Mouse (Mus musculus) hindbrain, embryonic 11.5 days (tissue): ENCODE results near the gene Sec24c. TPM values are rescaled to one million over a fixed set of nuclear protein-coding genes. Genes with fewer than 3 reads are reported as not detected.
A peak's percentile ranks its signal among the peaks of the same experiment; 100 is the strongest.

Source experiments
- ATAC-seq: fragments of 200-750 bp; cut with Nextera tagmentation; 2 replicates; pipeline ENCODE4 v1.8.0; 2017; ENCODE audit warnings: mild to moderate bottlenecking, moderate TSS enrichment, moderate library complexity; ENCODE audit not compliant: low FRiP score
- DNase-seq: peaks from one replicate; pipeline ENCODE4 v3.0.0-alpha.2; 2015; ENCODE audit warnings: low spot score
- H3K27ac ChIP-seq: fragments of 300-500 bp; sonication (generic); 2 replicates; pipeline ENCODE4 v1.5.1; 2014; ENCODE audit warnings: mild to moderate bottlenecking, low read depth, low read length
- H3K27me3 ChIP-seq: fragments of 300-500 bp; sonication (generic); 2 replicates; pipeline ENCODE4 v1.6.1; 2014; ENCODE audit warnings: mild to moderate bottlenecking, low read length, moderate library complexity, mixed read lengths; ENCODE audit not compliant: control insufficient read depth, insufficient read depth
- H3K36me3 ChIP-seq: fragments of 300-500 bp; sonication (generic); 2 replicates; pipeline ENCODE4 v1.6.1; 2014; ENCODE audit warnings: mild to moderate bottlenecking, low read length, moderate library complexity, mixed read lengths; ENCODE audit not compliant: control insufficient read depth, insufficient read depth
- H3K4me1 ChIP-seq: fragments of 300-500 bp; sonication (generic); replicated peaks from 2 replicates; pipeline ENCODE4 v1.6.1; 2014; ENCODE audit warnings: low read length, mixed read lengths; ENCODE audit not compliant: control insufficient read depth, insufficient read depth
- H3K4me2 ChIP-seq: fragments of 300-500 bp; sonication (generic); replicated peaks from 2 replicates; pipeline ENCODE4 v1.6.1; 2014; ENCODE audit warnings: mild to moderate bottlenecking, low read depth, low read length
- H3K4me3 ChIP-seq: fragments of 300-500 bp; sonication (generic); 2 replicates; pipeline ENCODE4 v1.5.1; 2014; ENCODE audit warnings: low read depth, low read length
- H3K9ac ChIP-seq: fragments of 300-500 bp; sonication (generic); 2 replicates; pipeline ENCODE4 v1.6.1; 2014; ENCODE audit warnings: low read depth, low read length
- H3K9me3 ChIP-seq: fragments of 300-500 bp; sonication (generic); 2 replicates; pipeline ENCODE4 v1.6.1; 2016; ENCODE audit warnings: low read length; ENCODE audit not compliant: control insufficient read depth
- WGBS: fragments of 180-500 bp; shearing (Covaris S2); extraction: QIAGEN DNeasy Blood & Tissue Kit; methylation state at CpG from one replicate; pipeline ENCODE4 v1.1.7; 2014; 5-methylcytosine and 5-hydroxymethylcytosine counted together
- polyA plus RNA-seq: library from polyadenylated mRNA; unstranded; fragments of >200 nt; fragmentation: Nextera tagmentation; extraction: Ambion mirVana; gene quantifications from 2 replicates; pipeline ENCODE4 v1.2.1, GENCODE M21; 2014

Gene Sec24c
- polyA plus RNA-seq, 1 experiment from 2014 or later = 76.6 TPM

- no peaks in the 10 kb centered on the region for H3K9me3 ChIP-seq
- ATAC-seq (no peak), DNase-seq (no peak)
- H3K4me1 ChIP-seq = no peaks in the 10 kb centered on the region
- 78% methylated on average over 9 of the region's 9 CpGs for WGBS
- H3K36me3 ChIP-seq = no peaks in the 10 kb centered on the region
- H3K9ac ChIP-seq = no peak overlapping the region
- H3K27ac ChIP-seq = no peak overlapping the region
- no peak overlapping the region for H3K4me2 ChIP-seq
- no peaks in the 10 kb centered on the region for H3K27me3 ChIP-seq
- no peak overlapping the region for H3K4me3 ChIP-seq
Measured at GRCm38 (mm10) chr14:20655731-20656130, 18.4 kb upstream of the Sec24c start.

GRCm38 (mm10) chr14:20656361-20656760 is 17.7 kb upstream of the Sec24c start, which contains the start of gene Myoz1:
Gene Myoz1, minus strand, starts transcription at chr14:20656540.
- no peaks in the 10 kb centered on the region for H3K36me3 ChIP-seq
- no peak within 1 kb of the TSS for H3K27ac ChIP-seq
- no peak within 1 kb of the TSS for H3K4me3 ChIP-seq
- H3K9me3 ChIP-seq = no peaks in the 10 kb centered on the region
- no peaks in the 10 kb centered on the region for H3K4me1 ChIP-seq
- no peak for ATAC-seq
- no peak within 1 kb of the TSS for H3K9ac ChIP-seq
- no peak within 1 kb of the TSS for H3K4me2 ChIP-seq
- DNase-seq = no peak
- 41% methylated on average over 11 of the region's 11 CpGs for WGBS
- H3K27me3 ChIP-seq = no peaks in the 10 kb centered on the region

- ATAC-seq (no peak), DNase-seq (peak; percentile 61)
- Histone ChIP-seq H3K4me1 (0 out of 2 replicates have a peak, but pooled peaks cover 2% of the 10 kb centered on the region), H3K36me3 (no peaks in the 10 kb centered on the region), H3K9me3 (no peaks in the 10 kb centered on the region), H3K27me3 (peaks cover 6% of the 10 kb centered on the region), H3K9ac (no peak overlapping the region), H3K27ac (no peak overlapping the region), H3K4me3 (no peak overlapping the region), H3K4me2 (no peak overlapping the region)
Measured at GRCm38 (mm10) chr14:20658326-20658725, 15.8 kb upstream of the Sec24c start.

GRCm38 (mm10) chr14:20658902-20659301 is 15.2 kb upstream of the Sec24c start:
- Histone ChIP-seq H3K36me3 (no peaks in the 10 kb centered on the region), H3K9me3 (no peaks in the 10 kb centered on the region), H3K4me2 (no peak overlapping the region), H3K4me3 (no peak overlapping the region), H3K27ac (no peak overlapping the region), H3K27me3 (peaks cover 6% of the 10 kb centered on the region), H3K9ac (no peak overlapping the region), H3K4me1 (0 out of 2 replicates have a peak, but pooled peaks cover 2% of the 10 kb centered on the region)
- no peak for ATAC-seq
- 88% methylated on average over 6 of the region's 6 CpGs for whole genome bisulfite sequencing
- DNase-seq = no peak

GRCm38 (mm10) chr14:20659687-20660086 is 14.4 kb upstream of the Sec24c start:
- Histone ChIP-seq H3K9ac (no peak overlapping the region), H3K9me3 (no peaks in the 10 kb centered on the region), H3K27me3 (peaks cover 6% of the 10 kb centered on the region), H3K4me2 (no peak overlapping the region), H3K27ac (no peak overlapping the region), H3K4me1 (0 out of 2 replicates have a peak, but pooled peaks cover 2% of the 10 kb centered on the region), H3K4me3 (no peak overlapping the region), H3K36me3 (no peaks in the 10 kb centered on the region)
- 98% methylated on average over 7 of the region's 7 CpGs for WGBS
- no peak for ATAC-seq
- no peak for DNase-seq

- WGBS = 2% methylated on average over 52 of the region's 52 CpGs
- peak overlapping the region; percentile 96 for H3K4me2 ChIP-seq
- peak; percentile 98 for DNase-seq
Measured at GRCm38 (mm10) chr14:20660827-20661660, 13.1 kb upstream of the Sec24c start.

GRCm38 (mm10) chr14:20661661-20662331 is 12.3 kb upstream of the Sec24c start:
- ATAC-seq (peak; percentile 34), DNase-seq (peak; percentile 48)
- peak overlapping the region; percentile 96 for H3K4me2 ChIP-seq
- H3K4me3 ChIP-seq = peak overlapping the region; percentile 55
- WGBS = 10% methylated on average over 19 of the region's 19 CpGs
- no peaks in the 10 kb centered on the region for H3K9me3 ChIP-seq
- H3K9ac ChIP-seq = peak overlapping the region; percentile 74
- peak overlapping the region; percentile 67; the same call in 1 of the 2 replicates for H3K27ac ChIP-seq
- 0 out of 2 replicates have a peak, but pooled peaks cover 2% of the 10 kb centered on the region for H3K4me1 ChIP-seq
- peaks cover 6% of the 10 kb centered on the region for H3K27me3 ChIP-seq
- no peaks in the 10 kb centered on the region for H3K36me3 ChIP-seq

More at GRCm38 (mm10) chr14:20660827-20661660, 13.1 kb upstream of the Sec24c start:
- Histone ChIP-seq H3K9me3 (no peaks in the 10 kb centered on the region), H3K9ac (peak overlapping the region; percentile 74), H3K27me3 (peaks cover 6% of the 10 kb centered on the region), H3K4me3 (peak overlapping the region; percentile 55), H3K36me3 (no peaks in the 10 kb centered on the region), H3K27ac (peak overlapping the region; percentile 67; the same call in 1 of the 2 replicates), H3K4me1 (0 out of 2 replicates have a peak, but pooled peaks cover 2% of the 10 kb centered on the region)
- peak; percentile 88 for ATAC-seq

GRCm38 (mm10) chr14:20662740-20663139 is 11.4 kb upstream of the Sec24c start:
- Histone ChIP-seq H3K36me3 (no peaks in the 10 kb centered on the region), H3K4me1 (0 out of 2 replicates have a peak, but pooled peaks cover 2% of the 10 kb centered on the region), H3K4me3 (no peak overlapping the region), H3K27me3 (peaks cover 6% of the 10 kb centered on the region), H3K9ac (no peak overlapping the region), H3K27ac (no peak overlapping the region), H3K9me3 (no peaks in the 10 kb centered on the region), H3K4me2 (no peak overlapping the region)
- 90% methylated on average over 3 of the region's 3 CpGs for WGBS
- no peak for DNase-seq
- ATAC-seq = no peak
